Mouse (Mus musculus) stomach, postnatal 0 days (tissue): ENCODE data around the gene Set.

ENCODE experiments used
- CTCF ChIP-seq: IDR thresholded peaks from 2 replicates; pipeline ENCODE4 v1.5.1; 2016; ENCODE audit warnings: antibody characterized with exemption, low read depth, mild to moderate bottlenecking, moderate library complexity
- EP300 ChIP-seq: optimal IDR thresholded peaks from 2 replicates; pipeline ENCODE3; 2016; ENCODE audit warnings: antibody characterized with exemption

GRCm38 (mm10) chr2:30119641-30120051 lies 62.5 kb downstream of the Set start:
- TF ChIP-seq CTCF, result no peak
- TF ChIP-seq EP300, result no peak
